Mouse (Mus musculus) hindbrain, embryonic 15.5 days (tissue): ENCODE data around the gene Trim43c. TPM values are rescaled to one million over a fixed set of nuclear protein-coding genes. Genes with fewer than 3 reads are reported as not detected.
"Not testable (repeated sequence)": the region's sequence is repeated elsewhere in the genome, so short reads cannot be mapped to it uniquely, and the experiment has no call there.

Experiments used
- ATAC-seq: fragments of 200-750 bp; cut with Nextera tagmentation; 2 replicates; pipeline ENCODE4 v1.8.0; 2017; ENCODE audit warnings: low read depth, moderate number of reproducible peaks, moderate TSS enrichment; ENCODE audit not compliant: low FRiP score
- H3K27ac ChIP-seq: fragments of 300-500 bp; sonication (generic); replicated peaks from 2 replicates; pipeline ENCODE4 v1.5.1; 2015; ENCODE audit warnings: mild to moderate bottlenecking, inconsistent platforms
- H3K27me3 ChIP-seq: fragments of 300-500 bp; sonication (generic); 2 replicates; pipeline ENCODE4 v1.6.1; 2015; ENCODE audit warnings: control low read depth, inconsistent platforms
- H3K36me3 ChIP-seq: fragments of 300-500 bp; sonication (generic); 2 replicates; pipeline ENCODE4 v1.6.1; 2015; ENCODE audit warnings: control low read depth, inconsistent platforms
- H3K4me1 ChIP-seq: fragments of 300-500 bp; sonication (generic); replicated peaks from 2 replicates; pipeline ENCODE4 v1.6.1; 2015; ENCODE audit warnings: control low read depth, inconsistent platforms
- H3K4me2 ChIP-seq: fragments of 300-500 bp; sonication (generic); 2 replicates; pipeline ENCODE4 v1.6.1; 2015; ENCODE audit warnings: moderate library complexity, mild to moderate bottlenecking, inconsistent platforms
- H3K4me3 ChIP-seq: fragments of 300-500 bp; sonication (generic); 2 replicates; pipeline ENCODE4 v1.5.1; 2015; ENCODE audit warnings: mild to moderate bottlenecking, inconsistent platforms
- H3K9ac ChIP-seq: fragments of 300-500 bp; sonication (generic); 2 replicates; pipeline ENCODE4 v1.6.1; 2015; ENCODE audit warnings: inconsistent platforms
- H3K9me3 ChIP-seq: fragments of 300-500 bp; sonication (generic); 2 replicates; pipeline ENCODE4 v1.6.1; 2016; ENCODE audit warnings: control low read depth, inconsistent platforms
- WGBS: fragments of 180-500 bp; shearing (Covaris S2); methylation state at CpG from one replicate; pipeline ENCODE4 v1.1.7; 2015; 5-methylcytosine and 5-hydroxymethylcytosine counted together
- polyA plus RNA-seq: library from polyadenylated mRNA; unstranded; fragments of >200 nt; fragmentation: Nextera tagmentation; extraction: Ambion mirVana; gene quantifications from 2 replicates; pipeline ENCODE4 v1.2.1, GENCODE M21; 2015

Gene Trim43c
- polyA plus RNA-seq: not detected in 2 replicates

- H3K36me3 ChIP-seq, H3K4me3 ChIP-seq, H3K9ac ChIP-seq, ATAC-seq, H3K4me1 ChIP-seq, H3K9me3 ChIP-seq, H3K27ac ChIP-seq, H3K27me3 ChIP-seq, H3K4me2 ChIP-seq: not testable (repeated sequence)
- WGBS: 80% methylated on average over 2 of the region's 2 CpGs
These were observed at the start of gene Trim43c for GRCm38 (mm10) chr9:88838864-88839263. TSS of gene Trim43c (plus strand) at chr9:88839164.

GRCm38 (mm10) chr9:88853072-88853471 is 14.1 kb downstream of the Trim43c start:
- ATAC-seq, H3K9me3 ChIP-seq, H3K4me3 ChIP-seq, H3K36me3 ChIP-seq, H3K27ac ChIP-seq, H3K4me1 ChIP-seq, H3K27me3 ChIP-seq, H3K9ac ChIP-seq, H3K4me2 ChIP-seq: not testable (repeated sequence)
- WGBS: 88% methylated on average over 7 of the region's 7 CpGs

GRCm38 (mm10) chr9:88858566-88859492 is 19.9 kb downstream of the Trim43c start:
- peak overlapping the region; percentile 39 for H3K9ac ChIP-seq
- H3K27me3 ChIP-seq, H3K27ac ChIP-seq, H3K36me3 ChIP-seq, H3K4me1 ChIP-seq, H3K9me3 ChIP-seq: not testable (repeated sequence)
- WGBS: 1% methylated on average over 52 of the region's 52 CpGs
- H3K4me3 ChIP-seq: peak overlapping the region; percentile 52
- H3K4me2 ChIP-seq: peak overlapping the region; percentile 89
- peak; percentile 99 for ATAC-seq

Other genes starting within 250 kb of the Trim43c start
- gene Mthfsl, start 118.9 kb upstream of the Trim43c start, polyA plus RNA-seq: 39.5 and 45.4 TPM in 2 replicates
- 0.25 and 0.41 TPM in 2 replicates for gene Bcl2a1d, start 107.2 kb upstream of the Trim43c start, polyA plus RNA-seq
- not detected in 2 replicates for gene Bcl2a1a, start 117.7 kb downstream of the Trim43c start, polyA plus RNA-seq